Mouse (Mus musculus) frontal cortex, postnatal 36 days (tissue): ENCODE data around the gene Flad1.

Experiments
- DNase-seq, 2 experiments: peaks; one replicate each; pipeline ENCODE4 v3.0.0; 2022; ENCODE audit warnings: low spot score in 2 of 2

Gene Flad1

DNA sequence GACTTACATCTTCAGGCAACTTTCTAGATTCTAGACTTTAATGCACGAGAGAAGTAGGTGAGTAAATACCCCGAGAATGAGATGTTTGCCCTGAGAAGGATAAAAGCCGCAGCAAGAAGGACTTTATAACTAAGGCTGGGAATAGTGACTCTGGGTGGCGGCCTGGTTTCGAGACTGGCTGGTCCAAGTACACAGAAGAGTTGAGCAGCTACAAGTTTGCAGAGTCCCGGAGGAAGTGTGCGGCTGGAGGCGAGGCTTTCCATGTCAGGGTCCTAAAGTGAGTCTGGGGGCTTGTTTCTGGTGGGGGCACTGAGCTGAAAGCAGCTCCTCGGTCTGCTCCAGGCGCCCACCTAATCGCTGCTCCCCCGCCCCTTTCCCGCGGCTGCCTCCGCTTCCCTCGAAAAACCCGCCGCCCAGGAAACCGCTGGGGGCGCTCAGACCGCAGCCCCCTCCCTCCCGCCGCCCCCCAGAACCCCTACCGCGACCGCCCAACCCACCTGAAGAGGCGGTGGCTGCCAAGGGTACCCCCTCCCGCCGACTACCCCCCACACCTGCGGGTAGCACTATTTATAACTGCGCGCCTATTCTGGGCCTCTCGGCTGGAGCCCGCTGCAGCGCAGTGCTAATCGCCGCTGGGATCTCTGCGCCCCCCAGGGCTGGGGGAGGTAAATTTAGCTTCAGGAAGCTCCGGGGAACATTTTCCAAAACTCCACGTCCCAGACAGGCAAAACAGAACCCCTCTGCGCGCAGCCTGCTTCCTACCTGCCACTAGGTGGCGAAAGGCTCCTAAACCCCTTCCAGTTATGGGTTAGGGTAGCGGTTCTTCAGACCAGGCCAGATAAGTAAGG lies 15.6 kb downstream of the Flad1 start:
- peak in 1 of 2 experiments; percentile 61 for DNase-seq

DNA sequence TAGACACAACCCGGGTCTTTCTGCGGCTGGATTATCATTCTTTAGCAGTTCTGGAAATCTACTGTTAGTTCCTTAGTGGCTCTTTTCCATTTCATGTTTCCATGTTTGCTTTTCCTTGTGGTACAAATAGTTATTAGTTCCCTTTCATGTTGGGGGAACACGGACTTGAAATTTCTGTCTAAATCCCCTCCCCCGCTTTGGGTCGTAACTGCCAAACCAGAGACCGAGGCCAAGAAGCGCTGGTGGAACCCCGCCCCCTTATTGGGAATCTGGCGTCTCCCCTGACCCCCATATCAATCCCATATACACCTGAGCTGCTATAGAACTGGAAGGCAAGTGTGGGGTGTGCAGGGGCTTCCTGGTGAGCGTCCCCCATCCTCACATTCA lies 16.3 kb downstream of the Flad1 start:
- DNase-seq: no peak

DNA sequence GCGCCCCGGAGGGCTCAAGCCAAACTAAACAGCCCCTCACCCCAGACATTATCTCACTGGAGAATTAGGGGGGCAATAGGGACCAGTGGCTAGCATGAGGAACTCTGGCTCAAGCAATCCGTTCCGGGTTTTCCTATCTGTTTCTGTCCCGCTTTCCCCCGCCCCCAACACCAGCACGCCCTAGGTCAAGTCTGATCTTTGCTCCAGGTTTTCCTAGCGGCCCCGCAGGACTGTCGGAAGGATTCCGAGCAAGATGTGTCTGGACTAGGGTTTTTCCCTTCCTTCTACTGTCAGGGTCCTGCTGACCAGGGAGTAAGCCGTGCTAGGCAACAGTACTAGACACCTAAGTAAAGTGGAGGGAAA lies 16.8 kb downstream of the Flad1 start:
- peak in 1 of 2 experiments; percentile 63 for DNase-seq

GRCm38 (mm10) chr3:89394006-89394893 lies 17.4 kb downstream of the Flad1 start, which contains the start of gene Zbtb7b:
Zbtb7b (minus strand) TSS chr3:89394776.
- DNase-seq: peak; percentile 55 to 63

DNA sequence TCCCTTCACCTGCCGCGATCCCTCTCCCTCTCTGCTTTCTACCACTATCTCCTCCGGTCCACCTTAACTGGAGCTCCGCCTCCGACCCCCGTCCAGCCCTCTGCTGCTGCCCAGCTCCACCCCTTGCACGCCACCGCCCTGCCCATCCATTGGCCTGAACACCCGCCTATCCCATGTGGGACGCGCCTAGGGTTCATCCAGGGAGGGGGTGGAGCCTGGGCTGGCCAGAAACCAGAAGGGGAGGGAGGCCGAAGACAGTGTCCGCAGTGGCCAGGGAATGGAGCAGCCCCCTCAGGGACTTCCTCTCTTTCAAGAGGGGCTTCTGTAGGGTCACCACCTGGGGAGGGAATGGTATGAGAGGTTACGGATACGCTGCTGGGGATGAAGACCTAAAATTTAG lies 18.1 kb downstream of the Flad1 start:
- DNase-seq: peak; percentile 94 to 95

DNA sequence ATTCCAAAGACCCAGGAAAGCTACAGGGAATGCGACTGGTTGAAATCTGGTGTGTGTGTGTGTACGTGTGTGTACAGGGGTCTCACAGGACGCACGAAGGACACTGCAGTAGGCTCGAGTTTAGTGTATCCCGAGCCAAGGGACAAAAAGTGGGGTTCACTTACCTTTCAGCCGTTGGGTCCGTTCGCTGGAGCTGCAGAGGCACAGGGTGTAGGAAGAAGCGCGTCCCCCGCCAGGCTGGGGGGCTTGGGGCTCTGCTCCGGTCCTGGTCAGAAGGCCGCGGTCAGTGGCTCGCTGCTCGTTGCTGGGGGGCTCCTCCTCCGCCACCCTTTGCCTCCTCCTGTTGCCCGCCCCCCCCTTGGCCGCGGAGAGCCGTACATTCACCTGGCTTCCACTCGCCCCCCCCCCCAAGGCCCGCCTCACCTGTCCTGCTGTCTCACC lies 18.8 kb downstream of the Flad1 start:
- DNase-seq: no peak

DNA sequence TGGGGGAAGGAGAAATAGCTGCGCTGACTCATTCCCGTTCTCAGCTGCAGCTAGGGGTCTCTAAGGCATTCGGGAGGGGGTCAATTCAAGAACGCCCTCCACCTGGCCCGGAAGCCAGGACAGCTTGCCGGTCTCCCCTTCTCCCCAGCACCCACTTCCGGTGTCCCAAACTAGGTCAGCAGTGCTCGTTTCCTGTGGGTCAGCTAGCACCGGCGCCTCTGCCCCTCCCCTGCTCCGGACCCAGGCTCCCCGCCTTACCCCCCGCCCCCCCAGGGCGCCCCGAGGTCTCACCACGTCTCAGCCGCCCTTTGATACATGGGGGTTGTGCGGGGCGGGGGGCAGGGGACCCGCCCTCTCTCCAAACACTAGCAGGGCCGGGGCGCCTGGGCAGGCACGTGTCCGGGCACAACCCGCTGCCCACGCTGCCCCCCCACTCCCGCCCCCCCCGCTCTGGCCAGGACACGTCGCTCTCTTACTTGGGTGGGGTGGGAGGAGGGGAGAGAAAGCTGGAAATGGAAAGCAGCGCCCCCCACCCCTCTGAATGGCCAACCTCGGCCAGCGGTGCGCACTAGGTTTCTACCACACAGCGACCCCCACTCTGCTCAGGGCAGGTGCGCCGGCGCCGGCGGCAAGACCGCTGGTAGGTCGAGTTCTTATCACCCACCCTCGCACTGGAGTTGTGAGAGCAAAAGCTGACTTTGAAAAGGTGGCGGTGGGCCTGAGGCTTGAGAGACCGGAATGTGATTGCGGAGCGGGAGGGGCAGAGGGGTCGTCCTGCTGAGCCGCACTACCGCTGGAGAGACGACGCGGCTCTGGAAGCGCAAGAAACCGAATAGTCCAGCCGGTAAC lies 19.8 kb downstream of the Flad1 start:
- DNase-seq: no peak

DNA sequence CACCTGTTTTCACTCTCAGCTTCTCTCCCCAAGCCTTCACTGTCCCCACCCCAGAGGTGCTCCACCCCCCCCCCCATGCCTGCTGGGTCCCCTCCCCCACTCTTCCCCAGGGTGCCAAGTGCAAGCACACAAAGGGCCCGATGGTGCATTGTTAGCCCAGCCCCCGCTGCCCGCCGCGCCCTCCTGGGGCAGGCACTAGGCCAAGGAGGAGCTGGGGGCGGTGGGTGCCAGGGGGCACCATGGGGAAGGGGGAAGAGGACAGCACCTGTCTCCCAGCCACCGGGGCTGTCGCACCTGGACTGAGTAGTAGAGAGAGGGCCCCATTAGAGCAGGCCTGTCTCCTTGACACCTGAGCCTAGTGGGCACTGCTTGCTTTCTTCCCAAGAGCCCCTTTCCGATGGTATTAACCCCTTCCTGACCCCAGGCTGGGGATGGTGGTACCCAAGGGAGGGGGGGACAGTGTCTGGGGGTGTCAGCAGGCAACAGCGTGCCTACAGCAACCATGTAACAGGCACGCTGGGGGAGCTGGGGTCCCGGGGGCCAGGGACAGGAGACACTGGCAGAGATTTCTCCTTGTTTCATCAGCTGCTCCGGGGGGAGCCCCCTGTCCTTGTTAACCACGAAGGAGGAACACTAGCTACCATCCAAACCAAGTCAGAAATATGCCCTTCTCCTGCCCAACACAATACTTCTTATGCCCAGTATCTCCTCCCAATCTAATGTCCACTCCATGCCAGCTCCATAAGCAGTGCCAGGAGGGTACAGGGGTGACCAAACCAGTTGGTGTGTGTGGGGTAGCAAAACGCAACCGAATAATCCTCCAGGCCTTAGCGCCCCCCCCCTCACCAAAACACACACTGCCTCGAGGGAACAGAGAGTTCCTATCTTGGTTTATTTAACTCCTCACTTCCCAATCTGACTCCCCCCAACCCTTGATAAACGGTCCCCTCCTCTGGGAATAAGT lies 20.7 kb downstream of the Flad1 start:
- no peak for DNase-seq

- DNase-seq: no peak
Measured at GRCm38 (mm10) chr3:89390111-89390515, 21.6 kb downstream of the Flad1 start.

- DNase-seq: peak in 1 of 2 experiments; percentile 51
Measured at GRCm38 (mm10) chr3:89388901-89389740, 22.5 kb downstream of the Flad1 start.

DNA sequence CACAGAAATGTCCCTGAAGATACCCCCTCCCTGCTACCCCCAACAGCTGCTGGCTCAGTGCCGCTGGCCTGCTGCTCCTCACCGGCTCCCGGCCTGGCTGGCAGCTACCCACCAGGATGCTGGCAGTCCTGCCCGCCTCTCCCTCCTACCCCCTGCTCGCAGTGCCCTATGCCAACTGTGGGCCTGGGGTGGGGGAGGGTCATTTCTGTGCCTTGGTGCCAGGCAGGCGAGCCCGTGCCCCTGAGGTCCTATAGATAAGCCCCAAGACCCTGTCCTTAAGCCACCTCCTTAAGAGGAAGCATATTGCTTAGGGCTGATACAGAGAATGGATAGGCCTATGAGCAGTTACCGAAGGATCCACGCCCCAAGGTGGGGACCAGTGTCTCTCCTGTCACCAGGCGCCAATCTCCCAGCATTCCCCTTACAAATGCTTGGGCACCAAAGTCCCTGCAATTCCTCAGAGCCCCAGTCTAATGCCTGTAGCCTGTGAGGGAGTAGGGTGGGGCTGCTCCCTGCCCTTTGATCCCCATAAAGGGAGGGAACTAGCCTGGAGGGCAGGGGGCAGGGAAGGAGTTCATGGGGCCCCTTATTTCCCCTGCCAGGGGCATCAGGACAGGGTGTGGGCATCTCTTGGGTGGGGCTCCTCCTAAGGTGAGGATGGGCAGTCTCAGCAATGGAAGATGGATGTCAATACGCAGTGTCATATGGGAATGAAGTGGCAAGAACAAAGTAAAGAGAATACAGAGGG lies 23.4 kb downstream of the Flad1 start:
- DNase-seq: no peak

- no peak for DNase-seq
Measured at GRCm38 (mm10) chr3:89387632-89388031, 24.0 kb downstream of the Flad1 start.

DNA sequence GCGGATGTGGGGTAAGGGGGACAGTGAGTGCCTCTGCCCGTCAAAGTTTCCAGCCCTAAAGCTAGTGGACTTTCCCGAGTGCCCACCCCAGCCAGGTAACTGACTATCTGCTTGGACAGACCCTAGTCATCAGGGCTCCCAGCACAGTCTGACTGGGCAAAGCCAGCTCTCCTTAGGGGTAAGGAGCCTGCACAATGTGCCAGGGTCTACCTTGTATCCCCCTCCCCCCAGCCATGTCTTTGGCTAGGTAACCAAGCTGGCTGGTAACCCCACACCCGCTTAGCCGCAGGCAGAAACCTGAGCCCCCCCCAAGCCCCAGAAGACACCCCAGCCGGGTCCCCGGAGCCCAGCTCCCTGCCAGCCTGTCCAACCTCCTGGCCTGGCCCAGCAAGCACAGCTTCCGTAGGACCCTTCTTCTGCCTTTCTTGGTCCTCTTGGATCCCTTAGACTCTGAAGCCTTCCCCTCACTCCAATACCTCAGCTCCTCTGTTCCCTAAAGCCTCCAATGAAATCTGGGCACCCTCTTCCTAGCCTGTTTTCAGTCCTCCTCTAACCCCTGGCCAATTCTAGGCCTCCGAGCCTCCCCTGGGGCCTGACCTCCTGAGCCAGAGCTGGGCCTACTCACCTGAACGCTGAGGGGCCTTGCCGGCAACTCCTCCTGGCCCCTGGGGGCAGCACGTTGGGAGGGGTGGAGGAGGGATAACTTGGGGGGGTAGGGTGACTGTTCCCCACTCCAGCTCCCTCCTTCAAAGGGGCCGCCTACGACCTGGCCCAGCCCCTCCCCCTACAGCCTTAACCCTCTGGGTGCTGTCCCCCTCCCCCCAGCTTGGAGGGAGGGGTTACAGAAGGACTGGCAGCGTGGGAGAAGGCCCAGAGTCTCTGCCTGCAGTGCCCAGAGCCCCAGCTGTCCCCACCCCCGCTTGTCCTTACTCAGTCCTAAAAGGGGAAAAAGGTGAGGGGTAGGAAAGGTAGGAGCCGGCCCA lies 24.9 kb downstream of the Flad1 start:
- no peak for DNase-seq

- no peak for DNase-seq
Measured at GRCm38 (mm10) chr3:89385451-89385850, 26.2 kb downstream of the Flad1 start.

DNA sequence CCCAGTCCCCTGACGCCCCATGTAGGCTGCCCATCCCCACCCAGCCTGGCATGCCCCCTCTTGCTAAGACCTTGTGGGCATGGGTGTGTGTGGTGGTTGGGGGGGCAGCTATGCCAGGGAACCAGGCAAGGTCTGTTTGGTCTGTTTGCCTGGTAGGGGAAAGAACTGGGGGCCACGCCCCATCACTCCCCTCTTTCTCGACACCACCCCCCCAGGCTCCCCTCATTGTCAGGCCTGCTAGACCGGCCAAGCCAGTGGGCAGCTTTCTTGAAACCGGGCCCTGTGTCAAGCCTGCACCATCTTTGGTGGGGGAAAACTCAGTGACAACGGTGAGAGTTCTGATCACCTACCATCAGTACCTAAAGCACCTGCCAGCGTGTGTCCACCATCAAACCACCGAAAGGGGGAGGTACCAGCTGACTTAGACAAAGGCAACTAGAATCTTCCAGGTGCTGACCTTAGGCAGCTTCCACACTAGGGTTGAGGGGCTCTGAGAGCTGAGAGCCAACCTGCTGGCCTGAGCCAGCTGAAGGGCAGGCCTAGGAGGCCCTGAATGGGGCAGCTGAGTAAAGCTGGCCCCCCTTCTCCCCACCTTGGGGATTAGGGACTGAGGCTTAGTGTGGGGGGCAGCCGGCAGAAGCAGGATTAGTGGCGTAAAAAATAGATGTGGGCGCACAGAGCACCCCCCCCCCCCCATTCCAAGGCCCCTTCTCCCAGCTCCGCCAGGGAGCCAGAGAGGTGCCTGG lies 27.2 kb downstream of the Flad1 start:
- DNase-seq: no peak

DNA sequence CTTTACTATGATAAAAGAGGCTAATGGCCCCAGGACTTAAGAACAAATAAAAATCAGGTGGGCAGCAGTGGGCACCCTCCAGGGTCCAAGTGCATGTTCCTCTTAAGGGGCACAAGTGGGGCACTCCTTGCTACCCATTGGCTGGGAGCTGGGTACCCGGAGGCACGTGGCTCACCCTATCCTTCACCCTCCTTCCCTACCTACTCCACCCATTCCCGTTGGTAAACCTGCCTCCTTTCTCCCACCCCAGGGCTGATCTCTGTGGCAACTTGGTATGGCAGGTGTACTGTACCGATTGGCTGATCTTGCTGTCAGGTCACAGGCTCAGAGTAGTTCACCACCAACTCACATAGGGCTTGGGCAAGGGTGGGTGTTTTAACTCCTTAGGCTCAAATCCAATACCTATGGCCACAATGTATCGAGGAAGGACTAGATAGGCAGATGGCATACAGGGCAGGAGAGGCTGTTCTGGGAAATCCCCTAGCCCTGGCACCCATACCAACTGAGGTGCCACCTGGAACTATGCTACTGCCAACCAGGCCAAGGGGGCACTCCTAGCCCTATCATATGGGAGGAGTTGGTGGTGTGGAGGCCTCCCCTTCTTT lies 27.9 kb downstream of the Flad1 start:
- no peak for DNase-seq

DNA sequence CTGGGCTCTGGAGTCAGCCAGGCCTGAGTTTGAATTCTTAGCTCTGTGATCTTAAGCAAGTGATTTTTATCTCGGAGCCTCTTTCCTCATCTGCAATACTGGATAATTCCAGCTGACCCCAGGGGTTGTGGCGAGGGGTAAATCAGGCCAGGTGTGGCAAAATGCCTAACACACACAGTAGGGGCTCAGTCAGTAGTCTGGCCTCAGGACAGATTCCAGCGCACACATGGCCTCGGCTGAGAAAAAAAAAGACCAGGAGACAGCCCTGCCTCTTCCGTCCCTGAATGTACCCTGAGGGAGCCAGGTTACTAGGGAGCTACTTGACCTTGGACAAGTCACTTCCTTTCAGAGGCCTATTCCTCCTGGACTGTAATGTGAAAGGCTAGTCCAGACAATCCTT lies 28.7 kb downstream of the Flad1 start:
- DNase-seq: no peak
